Mouse (Mus musculus) monocyte, adult 5-6 weeks (primary cell): Measurements from ENCODE around the gene Gm4553. TPM values are rescaled to one million over a fixed set of nuclear protein-coding genes. Genes with fewer than 3 reads are reported as not detected.
"Not testable (repeated sequence)": the region's sequence is repeated elsewhere in the genome, so short reads cannot be mapped to it uniquely, and the experiment has no call there.

Experiments used
- ATAC-seq: fragments of 153-309, 156-312 bp; replicated peaks from 2 replicates; pipeline ENCODE4 v1.8.0; 2017; ENCODE audit warnings: mild to moderate bottlenecking; ENCODE audit not compliant: low TSS enrichment, insufficient number of reproducible peaks, severe bottlenecking, poor library complexity, low FRiP score
- total RNA-seq: library from RNA; stranded (forward); fragments of 200-1000, 200-491, 200-594 nt; gene quantifications from 3 replicates; pipeline ENCODE4 v1.2.3, GENCODE M21; 2017

Gene Gm4553
- total RNA-seq, 1 experiment from 2014 or later, result not detected

DNA sequence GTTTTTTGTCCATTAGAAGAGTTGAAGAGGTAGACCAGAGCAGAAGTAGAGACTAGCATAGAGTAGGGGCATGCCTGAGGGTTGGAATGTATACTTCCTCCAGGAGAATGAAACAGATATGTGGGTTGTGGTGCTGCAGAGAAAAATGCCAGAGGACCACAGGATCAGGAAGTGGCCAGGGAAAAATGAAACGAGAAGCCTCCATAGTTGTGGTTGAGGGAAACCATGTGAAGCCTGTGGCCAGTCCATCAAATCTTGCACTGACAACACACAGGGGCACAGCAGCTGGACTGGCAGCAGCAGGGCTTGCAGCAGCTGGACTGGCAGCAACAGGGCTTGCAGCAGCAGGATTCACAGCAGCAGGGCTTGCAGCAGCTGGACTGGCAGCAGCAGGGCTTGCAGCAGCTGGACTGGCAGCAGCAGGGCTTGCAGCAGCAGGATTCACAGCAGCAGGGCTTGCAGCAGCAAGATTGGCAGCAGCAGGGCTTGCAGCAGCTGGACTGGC, 22.0 kb downstream of the Gm4553 start:
- not testable (repeated sequence) for ATAC-seq

DNA sequence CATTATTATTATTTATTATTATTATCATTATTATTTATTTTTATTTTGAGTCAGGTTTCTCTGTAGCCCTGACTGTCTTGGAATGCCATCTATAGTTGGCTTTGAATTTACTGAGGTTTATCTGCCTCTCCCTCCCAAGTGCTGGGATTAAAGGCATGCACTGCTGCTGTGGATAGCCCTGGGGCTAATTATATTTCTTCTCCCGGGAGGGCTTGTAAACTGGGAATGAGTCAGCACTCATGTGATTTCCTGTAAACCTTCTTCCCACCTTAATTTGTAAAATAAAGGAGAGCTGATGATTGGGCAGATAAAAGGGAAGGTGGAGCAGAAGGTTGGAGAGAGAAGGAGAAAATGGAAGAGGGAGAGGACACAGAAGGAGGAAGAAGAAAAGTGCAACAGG, 24.8 kb downstream of the Gm4553 start:
- ATAC-seq, result no peak

DNA sequence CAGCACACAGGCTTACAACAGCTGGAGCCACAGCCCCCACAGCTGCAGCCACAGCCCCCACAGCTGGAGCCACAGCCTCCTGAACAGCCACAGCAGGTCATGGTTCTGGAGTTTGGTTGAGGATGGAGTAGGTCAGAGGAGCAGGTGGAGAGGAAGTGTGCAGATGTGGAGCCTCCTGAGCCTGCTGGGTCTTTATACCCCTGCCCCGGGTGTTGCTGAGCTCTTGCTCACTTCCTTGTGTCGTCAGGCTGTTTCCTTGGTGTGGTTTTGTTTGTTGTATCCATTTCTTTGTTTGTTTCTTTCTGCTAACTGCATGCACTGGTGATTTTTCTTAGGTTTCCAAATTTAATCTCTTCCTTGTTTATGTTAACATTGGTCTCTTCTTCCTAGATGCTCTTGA, 29.6 kb downstream of the Gm4553 start, which contains the start of gene Gm39115:
Gene Gm39115 (minus strand): TSS at position 101 of the 400 bp plus-strand sequence.
- ATAC-seq, result not testable (repeated sequence)

- no peak for ATAC-seq
Observed at GRCm38 (mm10) chr7:142134206-142134995, 31.1 kb downstream of the Gm4553 start.

DNA sequence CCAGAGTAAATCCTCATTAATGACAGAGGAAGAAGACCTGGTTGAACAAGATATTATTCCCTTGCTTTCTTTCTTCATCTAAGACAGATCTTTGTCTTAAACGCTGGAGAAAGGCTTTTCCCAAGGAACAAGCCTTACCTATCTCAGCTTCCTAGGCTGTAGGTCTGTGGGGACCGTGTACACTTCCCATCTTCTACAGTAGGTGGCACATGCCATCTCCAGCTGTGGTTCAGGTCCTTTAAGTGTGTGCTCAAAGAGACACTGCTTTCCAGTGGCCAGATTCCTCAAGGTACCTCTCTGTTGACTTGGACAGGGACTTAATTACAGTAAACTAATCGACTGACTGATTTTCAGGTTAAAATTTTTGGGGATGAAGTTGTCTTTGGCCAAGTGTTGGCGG, 36.7 kb downstream of the Gm4553 start:
- ATAC-seq, result no peak

DNA sequence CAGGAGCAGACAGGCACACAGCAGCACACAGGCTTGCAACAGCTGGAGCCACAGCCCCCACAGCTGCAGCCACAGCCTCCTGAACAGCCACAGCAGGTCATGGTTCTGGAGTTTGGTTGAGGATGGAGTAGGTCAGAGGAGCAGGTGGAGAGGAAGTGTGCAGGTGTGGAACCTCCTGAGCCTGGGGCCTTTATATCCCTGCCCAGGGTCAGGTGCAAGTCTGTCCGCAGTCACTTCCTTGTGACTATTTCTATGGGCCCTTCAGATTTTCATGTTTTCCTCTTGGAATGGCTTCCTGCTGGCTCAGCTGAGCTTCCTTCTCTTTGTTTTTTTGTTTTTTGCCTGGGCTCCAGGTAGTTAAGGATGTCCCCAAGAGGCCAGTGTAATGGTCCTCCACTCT, 44.9 kb downstream of the Gm4553 start, which contains the start of gene Gm45618:
Gene Gm45618 (minus strand): TSS at position 101 of the 400 bp plus-strand sequence.
- not testable (repeated sequence) for ATAC-seq

DNA sequence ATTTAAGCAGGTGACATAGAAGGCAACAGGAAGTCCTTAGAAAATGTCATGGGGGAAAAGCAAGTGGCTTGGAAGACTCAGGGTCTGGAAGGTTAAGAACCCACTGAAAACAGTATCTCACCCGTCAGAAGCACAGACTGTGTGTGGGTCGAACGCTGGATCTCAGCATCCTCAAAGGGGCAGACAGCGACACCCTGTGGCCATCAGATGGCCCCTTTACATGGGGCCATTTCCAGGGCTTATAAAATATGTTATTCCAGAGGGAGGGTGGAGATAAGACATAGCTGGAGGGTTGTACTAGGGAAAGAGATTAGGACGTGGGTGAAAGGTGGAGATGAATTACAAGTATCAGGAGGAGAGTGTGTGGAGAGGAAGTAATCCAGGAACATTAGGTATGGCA, 45.9 kb downstream of the Gm4553 start:
- ATAC-seq, result no peak

Other genes starting within 250 kb of the Gm4553 start
- 36.8 to 53.8 TPM (median 38.2 TPM) in 3 replicates for gene Tollip, start 247.2 kb downstream of the Gm4553 start, total RNA-seq
- gene Brsk2, start 216.0 kb downstream of the Gm4553 start, total RNA-seq, result 0.53 TPM in 1 of 3 replicates, not detected in the others
- 38.5 to 50.0 TPM (median 45.2 TPM) in 3 replicates for gene Mob2, start 104.7 kb downstream of the Gm4553 start, total RNA-seq
- 0.29 to 1.4 TPM in 2 of 3 replicates, not detected in the other for gene Dusp8, start 69.9 kb downstream of the Gm4553 start, total RNA-seq
- not detected in 3 replicates for gene Gm45618, start 45.0 kb downstream of the Gm4553 start, total RNA-seq
- not detected in 3 replicates for gene Gm39115, start 29.7 kb downstream of the Gm4553 start, total RNA-seq
- not detected in 3 replicates for gene Gm45337, start 21.1 kb downstream of the Gm4553 start, total RNA-seq
- not detected in 3 replicates for gene Gm29735, start 8.6 kb downstream of the Gm4553 start, total RNA-seq
- not detected in 3 replicates for gene Krtap5-2, start 10.3 kb upstream of the Gm4553 start, total RNA-seq
- gene Gm10153, start 24.6 kb upstream of the Gm4553 start, total RNA-seq, result not detected in 3 replicates
- not detected in 3 replicates for gene Krtap5-3, start 35.6 kb upstream of the Gm4553 start, total RNA-seq
- gene Gm7579, start 46.1 kb upstream of the Gm4553 start, total RNA-seq, result not detected in 3 replicates
- gene Krtap5-5, start 64.2 kb upstream of the Gm4553 start, total RNA-seq, result not detected in 3 replicates
- not detected in 3 replicates for gene Gm40460, start 75.3 kb upstream of the Gm4553 start, total RNA-seq
- gene Gm2431, start 92.6 kb upstream of the Gm4553 start, total RNA-seq, result not detected in 3 replicates
- not detected in 3 replicates for gene Gm4559, start 108.6 kb upstream of the Gm4553 start, total RNA-seq
- gene Krtap5-1, start 131.4 kb upstream of the Gm4553 start, total RNA-seq, result not detected in 3 replicates
- not detected in 3 replicates for gene Krtap5-4, start 137.8 kb upstream of the Gm4553 start, total RNA-seq
- 10.2 to 46.5 TPM (median 13.9 TPM) in 3 replicates for gene Ifitm10, start 208.0 kb upstream of the Gm4553 start, total RNA-seq
- 242 to 452 TPM (median 290 TPM) in 3 replicates for gene Gm49369, start 216.9 kb upstream of the Gm4553 start, total RNA-seq
- gene Ctsd, start 222.3 kb upstream of the Gm4553 start, total RNA-seq, result 304 to 518 TPM (median 326 TPM) in 3 replicates